Mouse (Mus musculus) kidney, adult 9 months (tissue): Measurements from ENCODE around the gene Coro2b.

Experiments
- DNase-seq: peaks from one replicate; pipeline ENCODE4 v3.0.0; 2022

Coro2b gene

GRCm38 (mm10) chr9:62381402-62381913, 155.4 kb downstream of the Coro2b start:
- DNase-seq, result peak; percentile 26

- no peak for DNase-seq
These were observed 156.5 kb downstream of the Coro2b start for GRCm38 (mm10) chr9:62380351-62380750.

GRCm38 (mm10) chr9:62377897-62378296, 158.9 kb downstream of the Coro2b start:
- DNase-seq, result no peak

GRCm38 (mm10) chr9:62374276-62374675, 162.6 kb downstream of the Coro2b start:
- no peak for DNase-seq

- DNase-seq, result peak; percentile 74
These were observed 163.4 kb downstream of the Coro2b start for GRCm38 (mm10) chr9:62373222-62374123.

- no peak for DNase-seq
These were observed 164.2 kb downstream of the Coro2b start for GRCm38 (mm10) chr9:62372556-62373221.

- DNase-seq, result no peak
These were observed 164.9 kb downstream of the Coro2b start for GRCm38 (mm10) chr9:62371745-62372555.

GRCm38 (mm10) chr9:62370648-62371280, 166.1 kb downstream of the Coro2b start:
- DNase-seq, result no peak

GRCm38 (mm10) chr9:62370186-62370585, 166.7 kb downstream of the Coro2b start:
- DNase-seq, result no peak
